Comparison of ENCODE assay signal across 8 mouse cellular contexts in the genomic region with DNA sequence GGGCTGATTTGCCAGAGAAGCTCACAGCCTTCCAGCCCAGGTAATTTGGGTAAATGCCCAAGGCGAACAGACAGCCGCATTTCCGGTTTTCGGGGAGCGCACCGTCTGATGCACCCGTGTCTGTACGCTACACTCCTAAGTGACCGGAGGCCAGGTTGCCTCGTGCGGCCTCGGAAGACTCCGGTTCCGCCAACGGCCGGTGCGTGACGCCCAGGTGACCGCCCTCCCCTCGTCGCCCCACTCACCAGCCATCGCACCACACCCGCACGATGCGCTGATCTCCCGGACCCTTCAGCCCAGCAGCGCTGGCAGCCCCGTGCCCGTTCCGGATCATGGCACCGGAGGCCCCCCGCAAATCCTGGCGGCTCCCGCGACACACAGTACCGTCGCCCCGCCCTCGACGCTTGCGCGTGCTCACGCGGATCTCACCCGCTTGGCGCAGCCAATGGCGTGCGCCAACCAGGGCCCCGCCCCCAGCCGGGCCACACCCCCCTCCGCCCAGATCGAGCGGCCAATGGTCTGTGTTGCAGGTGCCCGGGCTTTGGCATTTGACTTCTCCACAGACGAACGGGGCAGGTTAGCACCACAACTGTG. TPM values are rescaled to one million over a fixed set of nuclear protein-coding genes. Genes with fewer than 3 reads are reported as not detected.
DNase-seq lines count a peak whose midpoint lies in the region; ATAC-seq and TF ChIP-seq lines count a peak whose summit lies in the region.

A gene (minus strand): TSS at position 418 of the 594 bp plus-strand sequence.

- H3K4me1 ChIP-seq in cortical plate, adult 2 months (ENCODE audit: control insufficient read depth, insufficient read depth, low read length), result peaks cover 5% of the 10 kb centered on the region

- peak; percentile 92 for DNase-seq in gastrocnemius, postnatal 10 days
- DNase-seq in induced T-regulatory cell, adult 2 months (ENCODE audit: low read depth), result peak; percentile 96
- peak; percentile 76 to 90 for DNase-seq in left cerebral cortex, adult 9 months (ENCODE audit: low spot score in 2 of 2)
- DNase-seq in right cerebral cortex, postnatal 14 days, result peak; percentile 91
- peak; percentile 88 to 91 for DNase-seq in urinary bladder, postnatal 36 days (ENCODE audit: low spot score in 2 of 2)

- ATAC-seq in activated CD4-positive, CD25-positive, alpha-beta regulatory T cell, adult 4 months, result peak; percentile 90
- ATAC-seq in megakaryocyte progenitor cell, adult 5-6 weeks (replicated peaks; ENCODE audit: poor library complexity), result peak; percentile 96

- peak within 1 kb of the TSS; percentile 96 for H3K4me3 ChIP-seq in cortical plate, adult 2 months (ENCODE audit: insufficient read depth, low read length)

- no peak for TF ChIP-seq CTCF in cortical plate, adult 2 months (IDR thresholded peaks at IDR 0.05; ENCODE audit: extremely low read depth, insufficient read depth, low read length)

- peak; percentile 87 for TF ChIP-seq POLR2A in cortical plate, adult 2 months (IDR thresholded peaks at IDR 0.05; ENCODE audit: extremely low read depth, insufficient read depth, low read length)

- peak within 1 kb of the TSS; percentile 92 for H3K27ac ChIP-seq in cortical plate, adult 2 months (ENCODE audit: insufficient read depth, low read length)

RNA-seq across cellular contexts. Expression of the gene that starts here (rescaled TPM):
- 100 to 1,000 TPM in 1 of 2 experiments, 10 to 100 TPM in 1; 84.5 to 112 TPM for polyA plus RNA-seq in activated CD4-positive, CD25-positive, alpha-beta regulatory T cell, adult 4 months (2017; shearing (Covaris generic))
- 281 and 289 TPM in 2 replicates for polyA plus RNA-seq in cortical plate, adult 2 months (2012; rRNA removed)
- total RNA-seq in gastrocnemius, postnatal 10 days (2021), result 10 to 100 TPM; 29.7 to 30.9 TPM
- total RNA-seq in megakaryocyte progenitor cell, adult 5-6 weeks (2015), result 15.9 and 20.2 TPM in 2 replicates
- total RNA-seq in megakaryocyte progenitor cell, adult 5-6 weeks (2017), result 23.8 and 24.5 TPM in 2 replicates

Comparison
In these comparisons a context has a peak if more than half of its experiments do, and no peak if none do; other contexts are left out.
1. Peak in every context shown above with its lines: DNase-seq, ATAC-seq, H3K4me3 ChIP-seq and H3K27ac ChIP-seq.